Mouse (Mus musculus) embryonic fibroblast, embryonic 13.5 days (primary cell): ENCODE results near the gene Tmem108.

Experiments
- CTCF ChIP-seq: IDR thresholded peaks from 2 replicates; pipeline ENCODE4 v1.5.1; 2011; ENCODE audit warnings: mild to moderate bottlenecking, control low read depth, low read length, moderate library complexity, borderline replicate concordance; ENCODE audit not compliant: insufficient read depth
- POLR2A ChIP-seq: IDR thresholded peaks from 2 replicates; pipeline ENCODE4 v1.6.1; 2011; ENCODE audit warnings: low read depth, mild to moderate bottlenecking, control low read depth, low read length, moderate library complexity

DNA sequence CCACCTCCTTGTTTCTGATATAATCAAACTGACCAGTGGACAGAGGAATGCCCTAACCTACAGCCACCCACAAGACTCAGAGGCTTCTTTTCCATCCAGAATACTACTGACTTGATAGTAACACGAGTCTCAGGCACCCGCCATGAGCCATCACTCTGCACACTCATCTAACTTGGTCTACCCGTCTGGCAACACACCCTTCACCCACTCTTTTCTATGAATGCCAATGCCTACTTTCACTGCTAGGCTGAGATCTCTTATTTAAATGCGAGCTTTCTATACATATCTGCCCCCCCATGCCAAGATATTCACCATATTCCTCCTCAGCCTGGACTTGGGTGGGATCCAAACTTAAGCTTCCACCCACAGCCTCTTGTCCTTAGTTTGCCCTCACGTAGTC is 15.0 kb downstream of the Tmem108 start:
- TF ChIP-seq CTCF (no peak), POLR2A (no peak)
